Mouse (Mus musculus): ENCODE results near the gene Rubcnl.

- TF ChIP-seq CTCF (IDR thresholded peaks at IDR 0.05; ENCODE audit: low read depth), result no peak
- no peak for TF ChIP-seq EP300 (IDR thresholded peaks at IDR 0.05; ENCODE audit: low read depth)
Observed at GRCm38 (mm10) chr14:74983079-74983478, 32.7 kb upstream of the Rubcnl start.

All from liver, embryonic 14.5 days (tissue).